Mouse (Mus musculus): Measurements from ENCODE around the gene Stx3. TPM values are rescaled to one million over a fixed set of nuclear protein-coding genes. Genes with fewer than 3 reads are reported as not detected.

The Stx3 gene
- polyA plus RNA-seq, 1 experiment = 2.4 TPM

DNA sequence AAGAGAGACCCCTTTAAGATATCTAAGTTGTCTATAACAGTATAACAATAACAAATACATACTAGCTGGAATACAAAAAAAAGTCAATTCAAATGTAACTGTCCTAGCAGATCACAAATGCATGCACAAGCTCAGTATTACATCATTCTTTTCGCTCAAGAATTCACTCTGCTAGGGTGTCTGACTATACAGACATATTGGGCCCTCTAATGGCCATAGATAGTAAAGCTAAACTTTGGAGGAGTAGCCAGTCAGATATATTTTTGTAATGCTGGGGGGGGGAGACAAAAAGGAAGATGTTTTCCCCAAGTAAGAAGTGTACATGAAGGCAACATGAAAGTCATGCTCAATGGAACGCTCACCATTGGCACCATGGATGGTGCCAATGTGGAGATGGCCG is 54.1 kb downstream of the Stx3 start:
- H3K27ac ChIP-seq (ENCODE audit: control insufficient read depth, insufficient read depth, low read length) = no peak overlapping the region
- no peaks in the 10 kb centered on the region for H3K36me3 ChIP-seq (ENCODE audit: control insufficient read depth, insufficient read depth, low read length)
- no peak for TF ChIP-seq POLR2A (IDR thresholded peaks at IDR 0.05; ENCODE audit: control insufficient read depth, extremely low read depth, insufficient read depth, low read length, poor library complexity)
- TF ChIP-seq CTCF (IDR thresholded peaks at IDR 0.05; ENCODE audit: borderline replicate concordance, control insufficient read depth, extremely low read depth, insufficient read depth, low read length, poor library complexity) = no peak
- no peak overlapping the region for H3K4me3 ChIP-seq (ENCODE audit: control insufficient read depth, insufficient read depth, low read length)
- no peaks in the 10 kb centered on the region for H3K4me1 ChIP-seq (replicated peaks; ENCODE audit: control insufficient read depth, insufficient read depth, low read length)
- no peaks in the 10 kb centered on the region for H3K27me3 ChIP-seq (ENCODE audit: control insufficient read depth, insufficient read depth, low read length)
- WGBS = 91% methylated on average over 3 of the region's 3 CpGs
- no peak for DNase-seq

DNA sequence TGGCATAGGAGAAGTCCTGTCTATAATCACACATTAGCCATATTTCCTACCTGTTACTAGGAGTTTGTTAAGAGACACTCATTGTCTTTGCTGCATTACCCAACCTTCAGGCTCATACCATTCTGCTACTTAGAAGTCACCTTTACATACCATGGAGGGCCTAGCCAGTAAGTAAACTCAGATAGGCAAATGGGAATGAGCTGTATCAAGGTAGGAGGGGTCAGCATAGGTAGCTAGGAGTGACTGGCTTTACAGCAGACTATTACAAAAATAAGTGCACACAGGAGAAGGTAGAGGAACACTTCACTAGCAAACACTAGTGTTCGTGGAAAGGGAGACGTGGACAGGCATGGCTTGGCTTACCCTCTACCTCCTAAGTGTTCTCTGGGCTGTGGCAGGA is 71.9 kb downstream of the Stx3 start, which contains the start of gene Gif:
Gene Gif, plus strand, starts transcription at position 257 of the 400 bp plus-strand sequence.
- no peak for TF ChIP-seq CTCF (IDR thresholded peaks at IDR 0.05; ENCODE audit: borderline replicate concordance, control insufficient read depth, extremely low read depth, insufficient read depth, low read length, poor library complexity)
- no peak for TF ChIP-seq POLR2A (IDR thresholded peaks at IDR 0.05; ENCODE audit: control insufficient read depth, extremely low read depth, insufficient read depth, low read length, poor library complexity)
- WGBS = 97% methylated on average over 2 of the region's 2 CpGs
- no peaks in the 10 kb centered on the region for H3K4me1 ChIP-seq (replicated peaks; ENCODE audit: control insufficient read depth, insufficient read depth, low read length)
- H3K27ac ChIP-seq (ENCODE audit: control insufficient read depth, insufficient read depth, low read length) = no peak within 1 kb of the TSS
- no peak for DNase-seq
- no peaks in the 10 kb centered on the region for H3K27me3 ChIP-seq (ENCODE audit: control insufficient read depth, insufficient read depth, low read length)
- no peak within 1 kb of the TSS for H3K4me3 ChIP-seq (ENCODE audit: control insufficient read depth, insufficient read depth, low read length)
- H3K36me3 ChIP-seq (ENCODE audit: control insufficient read depth, insufficient read depth, low read length) = no peaks in the 10 kb centered on the region

DNA sequence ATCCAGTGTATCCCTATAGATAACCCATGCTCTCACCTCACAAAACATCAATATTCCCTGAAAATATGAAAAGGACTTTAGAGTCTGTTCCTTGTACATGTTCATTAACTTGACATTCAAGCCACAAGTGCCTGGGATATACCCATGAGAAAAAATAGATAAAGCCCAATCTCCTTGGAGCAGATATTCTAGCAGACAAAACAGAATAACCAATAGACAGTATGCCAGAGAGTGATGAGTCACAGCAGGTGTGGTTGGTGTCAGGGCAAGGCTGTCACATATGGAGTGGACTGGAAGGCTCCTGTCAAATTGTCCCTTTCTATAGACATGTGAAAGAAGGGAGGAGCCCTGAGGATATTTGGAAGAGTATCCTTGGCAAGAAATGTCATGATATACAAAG is 73.5 kb downstream of the Stx3 start:
- H3K4me3 ChIP-seq (ENCODE audit: control insufficient read depth, insufficient read depth, low read length) = no peak overlapping the region
- H3K36me3 ChIP-seq (ENCODE audit: control insufficient read depth, insufficient read depth, low read length) = no peaks in the 10 kb centered on the region
- no peaks in the 10 kb centered on the region for H3K4me1 ChIP-seq (replicated peaks; ENCODE audit: control insufficient read depth, insufficient read depth, low read length)
- DNase-seq = no peak
- TF ChIP-seq CTCF (IDR thresholded peaks at IDR 0.05; ENCODE audit: borderline replicate concordance, control insufficient read depth, extremely low read depth, insufficient read depth, low read length, poor library complexity) = no peak
- TF ChIP-seq POLR2A (IDR thresholded peaks at IDR 0.05; ENCODE audit: control insufficient read depth, extremely low read depth, insufficient read depth, low read length, poor library complexity) = no peak
- H3K27ac ChIP-seq (ENCODE audit: control insufficient read depth, insufficient read depth, low read length) = no peak overlapping the region
- no peaks in the 10 kb centered on the region for H3K27me3 ChIP-seq (ENCODE audit: control insufficient read depth, insufficient read depth, low read length)

DNA sequence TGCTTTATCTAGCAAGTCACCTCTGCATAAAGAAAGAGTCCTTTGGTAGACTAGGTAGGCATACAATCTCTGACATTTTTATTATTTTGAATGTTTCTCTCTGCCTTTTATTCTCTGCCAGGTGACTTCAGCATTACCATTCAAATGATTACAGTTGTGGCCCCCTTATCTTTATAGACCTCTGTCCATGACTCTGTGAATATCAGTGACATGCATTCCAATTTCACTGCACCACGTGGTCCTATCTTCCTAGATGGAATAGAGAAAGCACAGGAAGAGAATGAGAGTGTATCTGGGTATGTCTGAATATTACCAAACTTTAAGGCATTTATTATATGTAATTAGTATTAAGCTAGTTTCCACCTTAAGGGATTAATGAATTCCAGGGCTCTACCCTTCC is 82.7 kb downstream of the Stx3 start:
- Histone ChIP-seq H3K36me3 (ENCODE audit: control insufficient read depth, insufficient read depth, low read length) (no peaks in the 10 kb centered on the region), H3K4me1 (replicated peaks; ENCODE audit: control insufficient read depth, insufficient read depth, low read length) (no peaks in the 10 kb centered on the region), H3K27me3 (ENCODE audit: control insufficient read depth, insufficient read depth, low read length) (no peaks in the 10 kb centered on the region), H3K27ac (ENCODE audit: control insufficient read depth, insufficient read depth, low read length) (no peak overlapping the region), H3K4me3 (ENCODE audit: control insufficient read depth, insufficient read depth, low read length) (no peak overlapping the region)
- TF ChIP-seq POLR2A (IDR thresholded peaks at IDR 0.05; ENCODE audit: control insufficient read depth, extremely low read depth, insufficient read depth, low read length, poor library complexity) = no peak
- no peak for TF ChIP-seq CTCF (IDR thresholded peaks at IDR 0.05; ENCODE audit: borderline replicate concordance, control insufficient read depth, extremely low read depth, insufficient read depth, low read length, poor library complexity)
- WGBS = 64% methylated on average over 1 of the region's 1 CpGs
- DNase-seq = no peak

DNA sequence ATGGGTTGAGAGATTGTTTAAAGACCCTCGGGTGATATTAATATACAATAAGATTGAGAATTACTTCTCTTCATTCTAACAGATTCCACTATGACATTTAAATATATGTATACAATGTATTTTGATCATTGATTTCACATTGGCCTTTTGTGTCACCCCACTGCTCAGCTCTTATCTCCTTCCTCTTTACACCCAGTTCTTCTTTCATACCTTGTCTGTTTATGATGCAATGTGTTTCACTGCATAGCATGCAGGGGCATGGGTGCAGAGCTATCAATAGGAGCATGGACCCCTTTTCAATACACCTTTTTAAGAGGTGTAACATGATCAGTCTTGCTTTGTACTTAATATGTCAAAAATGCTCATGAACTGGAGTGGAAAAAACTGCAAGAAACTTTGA is 88.9 kb downstream of the Stx3 start:
- no peak overlapping the region for H3K4me3 ChIP-seq (ENCODE audit: control insufficient read depth, insufficient read depth, low read length)
- WGBS = 93% methylated on average over 1 of the region's 1 CpGs
- no peak overlapping the region for H3K27ac ChIP-seq (ENCODE audit: control insufficient read depth, insufficient read depth, low read length)
- DNase-seq = no peak
- TF ChIP-seq CTCF (IDR thresholded peaks at IDR 0.05; ENCODE audit: borderline replicate concordance, control insufficient read depth, extremely low read depth, insufficient read depth, low read length, poor library complexity) (no peak), POLR2A (IDR thresholded peaks at IDR 0.05; ENCODE audit: control insufficient read depth, extremely low read depth, insufficient read depth, low read length, poor library complexity) (no peak)
- no peaks in the 10 kb centered on the region for H3K4me1 ChIP-seq (replicated peaks; ENCODE audit: control insufficient read depth, insufficient read depth, low read length)
- no peaks in the 10 kb centered on the region for H3K36me3 ChIP-seq (ENCODE audit: control insufficient read depth, insufficient read depth, low read length)
- H3K27me3 ChIP-seq (ENCODE audit: control insufficient read depth, insufficient read depth, low read length) = no peaks in the 10 kb centered on the region

DNA sequence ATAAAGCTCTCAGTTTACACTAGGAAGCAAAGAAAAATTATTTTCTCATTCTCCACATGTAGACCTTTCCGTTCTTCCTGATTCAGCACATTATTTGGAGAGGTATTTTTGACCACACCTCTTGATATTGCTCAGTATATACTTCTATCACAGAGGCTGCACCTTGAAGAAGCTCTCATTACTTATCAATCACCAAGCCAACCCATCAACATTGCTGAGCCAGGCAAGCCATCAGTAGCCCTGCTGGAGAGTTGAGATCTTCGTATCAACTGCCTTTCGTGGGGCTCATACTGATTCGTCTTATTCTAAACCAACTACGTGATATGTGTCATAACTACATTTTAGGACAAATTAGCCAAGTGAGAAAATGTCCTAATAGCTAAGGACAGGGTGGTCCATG is 91.9 kb downstream of the Stx3 start:
- no peaks in the 10 kb centered on the region for H3K36me3 ChIP-seq (ENCODE audit: control insufficient read depth, insufficient read depth, low read length)
- H3K27me3 ChIP-seq (ENCODE audit: control insufficient read depth, insufficient read depth, low read length) = no peaks in the 10 kb centered on the region
- WGBS = 96% methylated on average over 5 of the region's 5 CpGs
- no peak overlapping the region for H3K4me3 ChIP-seq (ENCODE audit: control insufficient read depth, insufficient read depth, low read length)
- no peak for TF ChIP-seq POLR2A (IDR thresholded peaks at IDR 0.05; ENCODE audit: control insufficient read depth, extremely low read depth, insufficient read depth, low read length, poor library complexity)
- TF ChIP-seq CTCF (IDR thresholded peaks at IDR 0.05; ENCODE audit: borderline replicate concordance, control insufficient read depth, extremely low read depth, insufficient read depth, low read length, poor library complexity) = no peak
- H3K4me1 ChIP-seq (replicated peaks; ENCODE audit: control insufficient read depth, insufficient read depth, low read length) = no peaks in the 10 kb centered on the region
- no peak overlapping the region for H3K27ac ChIP-seq (ENCODE audit: control insufficient read depth, insufficient read depth, low read length)
- DNase-seq = no peak

DNA sequence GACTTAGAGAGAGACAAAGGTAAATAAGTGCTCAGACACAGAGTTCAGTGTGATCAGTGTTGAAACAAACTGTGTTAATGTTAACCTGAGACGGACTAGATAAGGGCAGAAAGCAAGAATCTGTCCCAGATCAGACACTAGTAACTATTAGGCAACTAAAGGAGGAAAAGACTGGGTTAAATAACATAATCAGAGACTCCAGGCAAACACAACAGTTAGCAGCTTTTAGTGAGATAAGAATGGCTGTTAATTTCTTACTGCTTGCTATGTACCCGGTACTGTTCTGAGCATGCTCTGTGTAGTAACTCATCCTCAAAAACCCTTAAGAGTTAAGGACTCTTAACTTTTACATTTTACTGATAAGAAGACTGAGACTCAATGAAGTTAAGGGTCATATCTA is 93.3 kb downstream of the Stx3 start:
- WGBS = 98% methylated on average over 2 of the region's 2 CpGs
- Histone ChIP-seq H3K4me3 (ENCODE audit: control insufficient read depth, insufficient read depth, low read length) (no peak overlapping the region), H3K36me3 (ENCODE audit: control insufficient read depth, insufficient read depth, low read length) (no peaks in the 10 kb centered on the region), H3K4me1 (replicated peaks; ENCODE audit: control insufficient read depth, insufficient read depth, low read length) (no peaks in the 10 kb centered on the region), H3K27ac (ENCODE audit: control insufficient read depth, insufficient read depth, low read length) (no peak overlapping the region), H3K27me3 (ENCODE audit: control insufficient read depth, insufficient read depth, low read length) (no peaks in the 10 kb centered on the region)
- DNase-seq = no peak
- TF ChIP-seq CTCF (IDR thresholded peaks at IDR 0.05; ENCODE audit: borderline replicate concordance, control insufficient read depth, extremely low read depth, insufficient read depth, low read length, poor library complexity) (no peak), POLR2A (IDR thresholded peaks at IDR 0.05; ENCODE audit: control insufficient read depth, extremely low read depth, insufficient read depth, low read length, poor library complexity) (no peak)

Other genes with a start within 250 kb of the Stx3 start
- 4.2 and 9.4 TPM in 2 replicates for gene Ms4a6d, start 214.6 kb downstream of the Stx3 start, polyA plus RNA-seq (2012; rRNA removed)
- not detected in 2 replicates for gene Ms4a2, start 195.7 kb downstream of the Stx3 start, polyA plus RNA-seq (2012; rRNA removed)
- 0.59 and 0.80 TPM in 2 replicates for gene Ms4a3, start 178.6 kb downstream of the Stx3 start, polyA plus RNA-seq (2012; rRNA removed)
- gene Oosp2, start 158.8 kb downstream of the Stx3 start, polyA plus RNA-seq (2012; rRNA removed) = not detected in 2 replicates
- gene Oosp1, start 128.3 kb downstream of the Stx3 start, polyA plus RNA-seq (2012; rRNA removed) = 0.11 and 0.84 TPM in 2 replicates
- not detected in 2 replicates for gene Oosp3, start 122.3 kb downstream of the Stx3 start, polyA plus RNA-seq (2012; rRNA removed)
- 0.08 and 0.18 TPM in 2 replicates for gene Gif, start 71.8 kb downstream of the Stx3 start, polyA plus RNA-seq (2012; rRNA removed)
- 8.9 and 10.6 TPM in 2 replicates for gene Mrpl16, start 49.0 kb downstream of the Stx3 start, polyA plus RNA-seq (2012; rRNA removed)
- gene Olfr1417, start 19.8 kb upstream of the Stx3 start, polyA plus RNA-seq (2012; rRNA removed) = not detected in 2 replicates
- gene Olfr1418, start 41.7 kb upstream of the Stx3 start, polyA plus RNA-seq (2012; rRNA removed) = not detected in 2 replicates
- gene Olfr1419, start 55.7 kb upstream of the Stx3 start, polyA plus RNA-seq (2012; rRNA removed) = 0.11 TPM in 1 of 2 replicates, not detected in the other
- gene Olfr1420, start 67.2 kb upstream of the Stx3 start, polyA plus RNA-seq (2012; rRNA removed) = not detected in 2 replicates
- 28.1 and 34.4 TPM in 2 replicates for gene Patl1, start 93.0 kb upstream of the Stx3 start, polyA plus RNA-seq (2012; rRNA removed)
- gene Osbp, start 146.5 kb upstream of the Stx3 start, polyA plus RNA-seq (2012; rRNA removed) = 23.0 and 24.5 TPM in 2 replicates
- not detected in 2 replicates for gene Olfr1423, start 221.9 kb upstream of the Stx3 start, polyA plus RNA-seq (2012; rRNA removed)
- not detected in 2 replicates for gene Olfr1424, start 243.3 kb upstream of the Stx3 start, polyA plus RNA-seq (2012; rRNA removed)

Measured in thymus, adult 2 months (tissue).